Mouse (Mus musculus) heart, postnatal 14 days (tissue): Measurements from ENCODE around the gene Arhgap44. TPM values are rescaled to one million over a fixed set of nuclear protein-coding genes. Genes with fewer than 3 reads are reported as not detected.

Experiments
- DNase-seq, 2 experiments: peaks; one replicate each; pipeline ENCODE4 v3.0.0; 2021 to 2022
- intact Hi-C: fragments of 180-260 bp; cut with DNase I; formaldehyde crosslinking; loops from one replicate; pipeline ENCODE4 v1.15.1; 2025
- total RNA-seq, 2 experiments: library from RNA; stranded (reverse); gene quantifications; 2 replicates each; pipeline ENCODE4 v1.2.3; 2021

The Arhgap44 gene
- total RNA-seq, 2 experiments from 2014 or later: 16.7 to 18.9 TPM

DNA sequence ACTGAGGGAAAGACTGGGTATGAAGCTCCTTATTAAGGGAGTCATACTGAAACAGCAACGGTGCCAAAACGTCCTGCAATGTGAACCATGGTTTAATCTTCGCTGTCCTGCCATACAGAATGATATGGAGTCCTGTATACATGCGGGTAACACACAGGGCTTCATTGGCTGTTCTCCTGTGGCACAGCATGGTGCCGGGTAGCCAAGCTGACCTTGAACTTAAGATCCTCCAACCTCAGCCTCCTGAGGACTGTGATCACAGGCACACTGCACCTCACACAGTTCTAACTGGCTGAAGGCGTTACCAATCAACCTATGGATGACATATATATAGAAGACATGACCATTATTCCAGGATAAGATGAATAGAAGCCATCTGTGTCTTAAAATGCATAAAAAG is 72.4 kb downstream of the Arhgap44 start:
- DNase-seq: no peak
- intact Hi-C loops: no loop called here

DNA sequence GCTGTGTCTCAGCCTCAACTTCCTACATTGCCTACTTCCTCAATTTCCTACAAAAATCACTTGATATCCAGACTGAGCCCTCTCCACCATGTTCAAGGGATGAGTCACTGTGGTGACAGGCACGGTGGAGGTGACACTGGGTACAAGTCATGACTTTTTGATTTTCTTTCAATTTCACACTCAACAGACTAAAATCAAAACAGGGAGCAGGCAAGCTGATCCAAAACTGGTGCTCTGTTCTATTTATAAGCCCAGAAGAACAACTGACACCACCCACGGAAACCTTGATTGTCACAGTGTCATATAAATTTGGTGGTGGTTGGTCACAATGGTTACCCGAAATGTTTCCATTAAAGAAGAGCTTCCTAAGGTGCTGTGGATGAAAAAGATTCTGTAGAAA is 72.8 kb downstream of the Arhgap44 start:
- intact Hi-C loops: loop anchor here (5.0 kb wide), 1 partner anchor 72 kb away; the partner anchor contains the start of gene Arhgap44
- DNase-seq: no peak

- DNase-seq: no peak
- intact Hi-C loops: loop anchor here (5.0 kb wide), 1 partner anchor 73 kb away; the partner anchor contains the start of gene Arhgap44
Observed at GRCm38 (mm10) chr11:65089282-65089681, 73.5 kb downstream of the Arhgap44 start.

GRCm38 (mm10) chr11:65088451-65089222 is 74.1 kb downstream of the Arhgap44 start:
- intact Hi-C loops: loop anchor here (5.0 kb wide), 1 partner anchor 74 kb away; the partner anchor contains the start of gene Arhgap44
- DNase-seq: peak; percentile 54 to 65

GRCm38 (mm10) chr11:65080761-65081160 is 82.0 kb downstream of the Arhgap44 start:
- intact Hi-C loops: no loop called here
- DNase-seq: peak in 1 of 2 experiments; percentile 35

DNA sequence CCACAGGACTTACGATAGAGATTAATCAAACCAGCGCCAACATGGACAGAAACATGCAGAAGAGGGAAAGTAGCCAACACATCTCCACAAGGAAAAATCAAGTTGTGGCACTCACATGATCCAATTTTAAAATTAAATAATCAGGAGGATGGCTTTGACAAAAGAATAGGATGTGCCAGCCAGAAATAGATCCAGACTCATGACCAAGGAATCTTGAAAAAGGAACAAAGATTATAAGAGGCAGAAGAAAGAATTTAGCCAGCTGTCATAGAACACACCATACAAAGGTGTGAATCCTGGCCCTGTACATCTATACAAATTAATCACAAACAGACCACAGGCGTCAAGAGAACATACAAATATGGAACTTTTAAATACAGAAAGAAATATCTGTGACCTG is 82.5 kb downstream of the Arhgap44 start:
- no peak for DNase-seq
- intact Hi-C loops: no loop called here

DNA sequence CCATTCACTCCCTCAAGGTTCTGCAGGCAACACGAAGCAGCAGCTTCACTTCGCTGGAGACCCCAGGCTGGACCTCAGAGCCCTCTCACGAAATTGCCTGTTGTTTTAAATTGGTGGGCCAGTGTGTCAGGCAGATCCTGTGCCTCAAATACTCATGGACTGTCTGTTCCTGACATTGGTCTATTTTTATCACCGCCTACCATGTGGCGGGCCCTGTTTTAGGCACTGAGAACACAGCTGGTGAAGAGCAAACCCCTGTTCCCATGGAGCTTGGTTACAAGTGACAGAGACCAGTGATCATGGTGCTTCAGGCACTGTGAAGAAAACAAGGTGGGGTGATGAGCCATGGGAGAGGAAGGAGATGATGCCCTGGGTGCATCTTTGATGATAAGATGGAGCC is 93.2 kb downstream of the Arhgap44 start:
- DNase-seq: no peak
- intact Hi-C loops: no loop called here

DNA sequence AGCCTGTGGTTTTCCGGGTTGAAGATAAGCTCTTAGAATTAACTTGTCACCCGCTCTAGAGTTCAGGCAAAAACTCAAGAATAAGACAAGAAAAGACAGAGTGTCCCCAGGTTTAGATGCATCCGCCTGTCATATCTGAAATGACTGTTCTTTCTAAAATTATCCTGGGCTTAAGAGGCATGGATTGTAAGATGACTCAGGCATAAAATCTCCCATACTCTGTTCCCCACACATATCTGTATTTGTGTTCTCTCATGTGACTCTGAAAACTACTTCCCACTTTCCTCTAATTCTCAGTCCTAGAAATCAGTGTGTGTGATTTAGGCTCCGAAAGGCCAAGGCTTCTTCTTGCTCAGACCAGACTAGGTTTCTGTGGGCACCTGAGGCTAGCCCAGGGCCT is 93.7 kb downstream of the Arhgap44 start:
- no peak for DNase-seq
- intact Hi-C loops: no loop called here

DNA sequence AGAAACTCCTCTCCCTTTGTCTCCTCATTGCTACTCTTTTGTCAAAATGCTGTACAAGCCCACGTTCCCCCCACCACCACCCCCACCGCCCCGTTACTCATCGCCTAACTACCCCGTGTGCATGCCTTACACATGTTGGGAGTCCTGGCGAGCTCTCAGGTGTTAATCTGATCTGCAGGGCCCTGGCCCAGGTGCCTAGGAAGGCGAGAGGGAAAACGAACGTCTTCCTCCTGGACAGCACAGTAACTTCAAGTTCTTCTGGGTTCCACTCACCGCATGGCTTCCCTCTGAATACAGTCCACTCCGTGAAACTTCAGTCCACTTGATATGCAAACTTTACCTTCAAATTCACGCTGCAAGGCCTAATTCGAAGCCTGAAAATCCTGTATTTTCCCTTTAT is 97.6 kb downstream of the Arhgap44 start:
- intact Hi-C loops: no loop called here
- DNase-seq: no peak

- intact Hi-C loops: no loop called here
- DNase-seq: no peak
Observed at GRCm38 (mm10) chr11:65061437-65061836, 101.3 kb downstream of the Arhgap44 start.

DNA sequence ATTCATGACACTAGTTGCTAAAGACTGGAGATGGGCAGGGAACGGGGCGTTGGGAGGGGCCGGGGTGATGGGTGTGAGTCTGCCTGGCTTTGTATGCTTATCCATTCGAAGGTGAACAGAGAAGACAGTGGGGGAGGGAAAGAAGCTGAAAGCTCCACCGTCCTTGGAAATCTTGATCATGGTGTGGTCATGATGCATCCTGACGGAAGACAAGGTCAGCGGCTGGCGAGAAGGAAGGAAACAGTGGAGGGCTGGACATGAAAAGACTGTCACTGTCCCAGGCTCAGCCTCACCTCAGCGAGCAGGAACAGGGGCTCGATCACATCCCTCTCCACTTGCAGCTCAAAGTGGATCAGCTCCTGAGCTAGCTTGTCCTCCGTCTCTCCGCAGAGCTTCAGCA is 103.2 kb downstream of the Arhgap44 start:
- intact Hi-C loops: no loop called here
- no peak for DNase-seq

GRCm38 (mm10) chr11:65058224-65058908 is 104.4 kb downstream of the Arhgap44 start:
- no peak for DNase-seq
- intact Hi-C loops: no loop called here

- no peak for DNase-seq
- intact Hi-C loops: no loop called here
Observed at GRCm38 (mm10) chr11:65055596-65055995, 107.2 kb downstream of the Arhgap44 start.

DNA sequence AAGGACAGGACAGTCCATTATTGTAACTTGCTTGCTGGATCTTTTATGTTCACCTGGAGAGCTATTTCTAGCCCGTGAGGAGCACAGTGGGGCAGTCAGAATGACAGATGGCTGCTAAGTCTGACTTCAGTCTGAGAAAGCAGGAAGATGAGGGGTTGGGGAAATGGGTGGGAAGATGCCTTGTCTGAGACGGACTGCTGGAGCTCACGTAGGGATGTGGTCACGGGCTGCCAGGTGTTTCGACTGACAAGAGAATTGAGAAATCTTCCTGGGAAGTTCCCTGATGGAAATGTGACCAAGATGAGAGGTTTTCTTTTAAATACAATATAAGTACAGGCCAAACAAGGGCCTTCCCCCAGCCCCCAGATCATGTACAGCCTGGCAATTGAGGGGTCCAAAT is 108.5 kb downstream of the Arhgap44 start:
- DNase-seq: no peak
- intact Hi-C loops: no loop called here

GRCm38 (mm10) chr11:65050819-65051218 is 111.9 kb downstream of the Arhgap44 start:
- intact Hi-C loops: no loop called here
- DNase-seq: no peak

GRCm38 (mm10) chr11:65049090-65049489 is 113.7 kb downstream of the Arhgap44 start:
- DNase-seq: no peak
- intact Hi-C loops: no loop called here

DNA sequence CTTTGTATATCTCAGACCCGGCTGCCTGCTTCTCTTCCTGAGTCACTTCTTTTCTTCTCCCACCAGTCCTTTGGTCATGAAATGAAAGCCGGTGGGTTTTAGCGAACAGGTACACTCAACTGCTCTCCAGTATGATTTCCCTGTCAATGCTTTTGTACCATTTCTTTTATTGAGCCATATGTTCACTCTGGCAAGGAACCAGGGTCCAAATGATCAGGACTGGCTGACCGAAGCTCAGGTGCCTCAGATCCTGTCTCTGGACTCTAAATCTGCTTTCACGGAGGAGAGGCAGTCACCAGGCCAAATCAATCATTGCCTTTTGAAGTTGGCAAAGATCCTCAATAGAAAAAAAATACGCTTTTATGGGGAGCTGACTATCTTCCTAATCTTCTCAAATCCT is 122.2 kb downstream of the Arhgap44 start:
- intact Hi-C loops: no loop called here
- DNase-seq: no peak

DNA sequence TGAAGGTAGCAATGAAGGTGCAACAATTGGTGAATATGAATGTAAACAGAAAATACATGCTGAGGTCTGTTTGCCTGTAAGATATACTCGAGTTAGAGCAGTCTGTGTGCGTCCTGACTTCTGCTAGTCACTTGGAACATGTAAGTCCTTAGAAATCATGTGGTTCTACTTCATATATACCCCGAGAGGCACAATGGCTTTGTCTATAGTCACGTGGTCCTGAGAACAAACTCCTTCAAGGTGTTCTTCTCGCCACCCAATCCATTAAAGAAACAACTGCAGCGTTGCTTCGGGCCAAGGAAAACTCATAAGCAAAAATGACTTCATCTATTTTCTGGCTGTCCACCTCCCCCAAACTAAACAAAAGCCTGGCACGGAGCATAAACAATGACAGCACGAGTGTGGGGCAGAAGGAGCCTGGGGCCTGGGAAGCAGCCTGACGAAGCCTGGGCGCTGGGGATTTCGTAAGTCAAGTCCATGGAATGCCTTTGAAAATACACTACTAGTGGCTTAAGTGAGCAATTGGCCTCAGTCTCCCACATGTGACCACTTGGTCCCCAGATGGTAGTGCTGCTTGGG is 123.2 kb downstream of the Arhgap44 start:
- intact Hi-C loops: no loop called here
- no peak for DNase-seq

- DNase-seq: no peak
- intact Hi-C loops: no loop called here
Observed at GRCm38 (mm10) chr11:65038996-65039395, 123.8 kb downstream of the Arhgap44 start.

- intact Hi-C loops: no loop called here
- no peak for DNase-seq
Observed at GRCm38 (mm10) chr11:65032221-65032620, 130.5 kb downstream of the Arhgap44 start.

DNA sequence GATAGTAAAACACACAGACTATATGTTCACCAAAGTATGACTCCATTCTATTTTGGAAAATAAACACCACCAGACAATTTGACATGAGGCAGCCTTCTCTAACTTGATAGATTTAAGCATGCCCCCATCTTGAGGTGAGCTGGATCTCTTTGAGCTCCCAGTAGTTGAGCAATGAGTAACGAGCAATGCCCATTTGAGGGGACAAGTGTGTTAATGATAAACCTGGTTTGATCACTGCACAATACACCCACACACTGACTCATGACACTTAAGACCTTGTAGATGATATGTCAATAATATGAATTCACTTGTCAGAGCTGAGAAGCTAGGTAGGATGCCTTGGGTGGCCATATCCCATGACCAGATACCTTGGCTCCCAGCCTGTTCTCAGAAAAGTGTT is 132.6 kb downstream of the Arhgap44 start:
- DNase-seq: no peak
- intact Hi-C loops: no loop called here

GRCm38 (mm10) chr11:65028049-65028448 is 134.7 kb downstream of the Arhgap44 start:
- intact Hi-C loops: no loop called here

More at GRCm38 (mm10) chr11:65028049-65028448, 134.7 kb downstream of the Arhgap44 start:
- no peak for DNase-seq
